Mouse (Mus musculus) adrenal gland, postnatal 25 days (tissue): ENCODE data around the gene Il27ra. TPM values are rescaled to one million over a fixed set of nuclear protein-coding genes. Genes with fewer than 3 reads are reported as not detected.
"Not testable (repeated sequence)": the region's sequence is repeated elsewhere in the genome, so short reads cannot be mapped to it uniquely, and the experiment has no call there.

Experiments used
- DNase-seq: peaks from one replicate; pipeline ENCODE4 v3.0.0; 2021; ENCODE audit warnings: mixed read lengths
- total RNA-seq: library from RNA; stranded (reverse); gene quantifications from 2 replicates; pipeline ENCODE4 v1.2.3, GENCODE M21; 2021

Il27ra gene
- total RNA-seq, 1 experiment from 2014 or later = 3.6 TPM

- DNase-seq = no peak
Measured at GRCm38 (mm10) chr8:84019738-84020137, 22.7 kb downstream of the Il27ra start.

DNA sequence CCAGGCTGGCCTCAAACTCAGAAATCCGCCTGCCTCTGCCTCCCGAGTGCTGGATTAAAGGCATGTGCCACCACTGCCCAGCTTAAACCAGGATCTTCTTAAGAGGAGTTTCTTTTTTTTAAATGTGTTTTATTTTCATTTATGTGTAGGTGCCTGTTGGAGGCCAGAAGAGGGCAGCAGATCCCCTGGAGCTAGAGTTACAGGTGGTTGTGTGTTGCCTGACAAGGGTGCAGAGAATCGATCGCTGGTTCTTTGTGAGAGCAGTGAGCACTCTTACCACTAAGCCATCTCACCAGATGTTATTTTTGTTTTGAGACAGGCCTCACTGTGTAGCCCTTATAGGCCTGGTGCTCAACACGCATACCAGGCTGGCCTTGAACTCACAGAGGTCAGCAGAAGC lies 26.6 kb downstream of the Il27ra start:
- DNase-seq = no peak

- no peak for DNase-seq
Measured at GRCm38 (mm10) chr8:84012499-84013165, 29.8 kb downstream of the Il27ra start.

DNA sequence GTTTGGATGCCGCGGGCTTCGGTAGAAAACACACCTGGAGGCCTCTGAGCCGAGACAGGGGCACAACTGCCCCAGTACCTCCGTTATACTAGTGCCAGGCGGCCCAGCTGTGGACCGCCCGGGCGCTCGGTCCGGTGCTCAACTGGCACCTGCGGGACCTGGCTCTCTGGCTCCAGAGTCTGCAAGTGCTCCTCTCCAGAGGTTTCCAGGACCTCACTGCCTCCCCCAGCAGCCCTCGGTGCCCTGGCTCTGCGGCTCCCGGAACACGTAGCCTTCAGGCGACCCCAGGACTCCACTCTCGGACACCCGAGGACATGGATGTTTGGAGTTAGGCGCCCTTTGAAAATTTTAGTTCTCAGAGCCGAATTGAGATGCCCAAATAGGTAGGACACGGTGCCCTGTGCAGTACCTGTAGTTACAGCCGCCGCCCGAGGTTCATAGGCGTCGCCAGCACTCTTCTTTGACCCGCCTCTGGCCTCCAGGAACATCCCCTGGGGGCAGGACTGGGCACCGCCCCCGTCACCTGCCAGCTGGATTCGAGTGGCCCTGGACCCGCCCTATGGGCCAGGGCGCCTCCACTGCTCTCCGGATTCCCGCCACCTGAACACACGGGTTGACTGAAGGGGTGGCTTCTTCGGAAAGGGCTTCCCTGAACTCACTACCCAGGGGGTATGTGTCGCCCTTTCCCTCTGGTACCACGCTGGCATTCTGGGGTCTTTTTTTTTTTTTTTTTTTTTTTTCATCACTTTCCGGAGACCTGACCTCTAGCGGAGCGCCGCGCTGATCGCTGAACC lies 30.5 kb downstream of the Il27ra start, which contains the start of gene 2210011C24Rik:
Gene 2210011C24Rik, minus strand, starts transcription at position 467 of the 794 bp plus-strand sequence.
- no peak for DNase-seq

DNA sequence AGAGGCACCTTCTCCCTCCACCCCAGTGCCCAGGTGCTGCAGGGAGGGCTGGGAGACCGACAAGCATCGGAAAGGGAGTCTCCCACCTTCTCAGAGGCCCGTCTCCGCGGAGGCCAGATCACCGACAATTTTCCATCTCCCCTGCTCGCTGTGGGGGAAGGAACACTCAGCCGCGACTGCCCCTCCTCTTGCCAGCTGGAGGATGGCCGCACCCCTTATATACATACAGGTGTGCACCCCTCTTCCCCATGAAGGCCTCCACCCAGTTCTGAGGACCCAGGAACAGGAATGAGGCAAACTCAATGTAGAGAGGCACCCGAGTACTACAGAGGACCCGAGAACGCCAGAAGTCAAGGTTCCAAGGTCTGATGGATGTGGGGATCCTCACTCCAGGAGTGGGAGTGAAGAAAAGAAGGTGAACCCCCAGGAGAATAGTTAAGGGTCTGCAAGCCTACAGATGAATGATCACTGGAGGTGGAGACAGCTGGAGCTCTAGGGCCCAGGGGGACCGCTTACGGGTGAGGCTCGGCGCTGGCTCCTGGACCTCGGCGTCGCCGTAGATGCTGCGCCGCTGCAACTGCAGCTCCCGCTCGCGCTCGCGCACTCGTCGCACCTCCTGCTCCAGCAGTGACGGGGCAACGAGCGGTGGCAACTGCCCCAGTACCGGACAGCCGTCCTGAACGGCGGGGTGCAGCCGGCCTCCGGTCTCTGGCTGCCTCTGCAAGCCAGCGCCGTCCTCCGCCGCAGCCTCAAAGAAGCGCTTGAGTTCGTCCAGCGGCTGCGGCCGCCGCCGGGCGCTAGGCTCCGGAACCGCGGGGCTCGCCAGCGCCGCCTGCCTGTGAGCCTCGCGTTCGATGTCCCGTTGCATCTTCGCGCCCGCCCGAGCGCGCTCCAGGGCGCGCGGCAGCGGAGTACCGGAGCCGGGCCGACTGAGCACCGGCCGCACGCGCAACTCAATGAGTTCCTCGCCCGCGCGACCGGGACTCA lies 31.5 kb downstream of the Il27ra start:
- peak; percentile 84 for DNase-seq

GRCm38 (mm10) chr8:84009876-84010275 lies 32.5 kb downstream of the Il27ra start:
- peak; percentile 89 for DNase-seq

DNA sequence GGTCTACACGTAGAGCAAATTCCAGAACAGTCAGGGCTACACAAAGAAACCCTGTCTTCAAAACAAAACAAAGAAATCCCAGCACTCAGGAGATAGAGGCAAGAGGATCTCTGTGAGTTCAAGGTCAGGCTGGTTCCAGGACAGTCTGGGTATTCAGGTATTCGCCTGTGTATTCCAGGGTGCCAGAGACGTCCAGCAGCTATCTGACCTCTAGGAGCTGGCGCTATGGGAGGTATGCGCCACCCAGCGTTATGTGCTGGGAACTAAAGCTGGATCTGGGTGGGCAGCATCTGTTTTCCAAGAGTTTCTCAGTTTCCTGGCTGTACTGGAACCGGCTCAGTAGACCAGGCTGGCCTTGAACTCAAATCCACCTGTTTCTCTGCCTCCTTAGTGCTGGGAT lies 34.0 kb downstream of the Il27ra start:
- DNase-seq = no peak

DNA sequence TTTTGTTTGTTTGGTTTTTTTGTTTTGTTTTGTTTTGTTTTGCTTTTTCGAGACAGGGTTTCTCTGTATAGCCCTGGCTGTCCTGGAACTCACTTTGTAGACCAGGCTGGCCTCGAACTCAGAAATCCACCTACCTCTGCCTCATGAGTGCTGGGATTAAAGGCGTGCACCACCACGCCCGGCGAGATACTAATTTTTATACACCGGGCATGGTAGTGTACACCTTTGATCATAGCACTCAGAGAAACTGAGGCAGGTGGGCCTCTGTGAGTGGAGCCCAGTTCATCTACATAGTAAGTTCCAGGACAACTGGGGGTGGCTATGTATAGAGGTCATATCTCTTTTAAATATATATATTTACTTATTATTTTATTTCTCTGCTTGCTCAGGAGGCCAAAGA lies 36.9 kb downstream of the Il27ra start:
- DNase-seq = not testable (repeated sequence)

GRCm38 (mm10) chr8:84004533-84005201 lies 37.7 kb downstream of the Il27ra start:
- DNase-seq = peak; percentile 94

DNA sequence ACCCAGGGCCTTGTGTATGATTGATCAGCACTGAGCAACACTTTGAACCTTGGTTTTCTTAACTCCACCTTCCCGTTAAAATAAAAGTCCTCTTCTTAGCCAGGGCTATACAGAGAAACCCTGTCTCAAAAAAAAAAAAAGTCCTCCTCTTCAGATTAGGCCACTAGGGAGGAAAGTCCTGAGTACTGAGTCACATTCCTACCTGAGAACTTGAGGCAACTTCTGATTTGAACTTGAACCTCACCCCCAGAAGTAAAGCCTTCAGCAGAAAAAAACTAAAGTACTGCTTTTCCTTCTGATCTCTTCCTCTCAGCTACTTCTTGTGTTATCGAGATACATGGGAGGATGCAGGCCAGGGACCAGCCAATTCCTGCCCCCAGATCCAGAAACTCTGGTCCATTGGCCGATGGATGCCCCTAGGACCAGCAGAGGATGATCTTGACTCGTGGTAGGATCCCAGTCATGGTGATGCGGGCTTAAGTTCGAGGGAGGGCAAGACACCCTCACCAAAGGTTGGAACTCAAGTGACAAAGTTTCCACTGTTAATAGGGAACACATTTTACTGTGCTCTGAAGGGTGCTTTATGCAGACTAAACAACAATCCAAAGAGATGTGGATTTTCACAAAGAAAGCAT lies 38.7 kb downstream of the Il27ra start:
- DNase-seq = no peak

- DNase-seq = no peak
Measured at GRCm38 (mm10) chr8:84002957-84003611, 39.3 kb downstream of the Il27ra start.

GRCm38 (mm10) chr8:84001281-84002000 lies 40.9 kb downstream of the Il27ra start, which contains the start of gene 1700067K01Rik:
Gene 1700067K01Rik (plus strand): TSS chr8:84001502.
- peak; percentile 10 for DNase-seq

GRCm38 (mm10) chr8:83999825-84000224 lies 42.6 kb downstream of the Il27ra start:
- DNase-seq = no peak

- DNase-seq = no peak
Measured at GRCm38 (mm10) chr8:83999057-83999705, 43.2 kb downstream of the Il27ra start.

DNA sequence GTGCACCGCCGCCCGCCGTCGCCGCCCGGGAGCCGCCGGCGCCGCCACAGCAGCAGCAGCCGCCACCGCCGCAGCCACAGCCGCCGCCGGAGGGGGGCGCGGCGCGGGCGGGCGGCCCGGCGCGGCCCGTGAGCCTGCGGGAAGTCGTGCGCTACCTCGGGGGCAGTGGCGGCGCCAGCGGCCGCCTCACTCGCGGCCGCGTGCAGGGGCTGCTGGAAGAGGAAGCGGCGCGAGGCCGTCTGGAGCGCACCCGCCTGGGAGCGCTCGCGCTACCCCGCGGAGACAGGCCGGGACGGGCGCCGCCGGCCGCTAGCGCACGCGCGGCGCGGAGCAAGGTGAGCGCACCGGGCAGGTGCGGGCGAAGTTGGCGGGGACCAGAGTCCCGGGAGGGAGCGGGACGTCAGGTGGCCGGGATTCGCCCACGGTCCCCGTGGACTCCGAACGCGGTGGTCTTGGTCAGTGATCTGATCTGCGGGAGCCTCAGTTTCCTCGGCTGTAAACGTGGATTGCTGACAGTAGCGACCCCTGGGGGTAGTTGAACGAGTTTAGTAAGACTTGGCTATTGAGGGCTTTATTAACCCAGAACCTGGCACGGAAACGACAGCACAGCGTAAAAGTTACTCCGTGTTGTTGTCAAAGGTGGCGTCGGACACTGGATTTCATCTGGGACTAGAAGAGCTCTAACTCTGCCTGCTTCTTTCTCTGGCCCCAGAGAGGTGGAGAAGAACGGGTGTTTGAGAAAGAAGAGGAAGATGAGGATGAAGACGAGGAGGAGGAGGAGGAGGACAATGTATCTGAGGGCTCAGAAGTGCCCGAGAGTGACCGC lies 43.9 kb downstream of the Il27ra start:
- peak; percentile 56 for DNase-seq

GRCm38 (mm10) chr8:83997511-83998141 lies 44.8 kb downstream of the Il27ra start, which contains the start of gene Samd1:
Gene Samd1 (plus strand): TSS chr8:83997672.
- peak; percentile 43 for DNase-seq

GRCm38 (mm10) chr8:83996567-83997505 lies 45.6 kb downstream of the Il27ra start:
- peak; percentile 94 for DNase-seq
